Mouse (Mus musculus) myocyte (in vitro differentiated cells): ENCODE results near the gene Rab3d. TPM values are rescaled to one million over a fixed set of nuclear protein-coding genes. Genes with fewer than 3 reads are reported as not detected.

Experiments
- H3K27me3 ChIP-seq: one replicate; pipeline ENCODE4 v1.6.1; 2011; ENCODE audit not compliant: control insufficient read depth, insufficient read depth, insufficient read length
- H3K36me3 ChIP-seq: one replicate; pipeline ENCODE4 v1.6.1; 2011; ENCODE audit not compliant: control insufficient read depth, insufficient read depth
- H3K4me2 ChIP-seq: one replicate; pipeline ENCODE4 v1.6.1; 2011; ENCODE audit warnings: low read depth, control low read depth
- H3K4me3 ChIP-seq: one replicate; pipeline ENCODE4 v1.5.1; 2011; ENCODE audit warnings: mild to moderate bottlenecking, control low read depth, moderate library complexity
- H3K79me2 ChIP-seq: one replicate; pipeline ENCODE4 v1.6.1; 2011; ENCODE audit not compliant: control insufficient read depth, insufficient read depth
- H3ac ChIP-seq: one replicate; pipeline ENCODE4 v1.6.1; 2011; ENCODE audit not compliant: control insufficient read depth, insufficient read length
- CEBPB ChIP-seq: IDR thresholded peaks from 2 replicates; pipeline ENCODE4 v1.6.1; 2011; ENCODE audit warnings: mild to moderate bottlenecking, moderate library complexity; ENCODE audit not compliant: poor library complexity, insufficient read depth, severe bottlenecking
- E2F4 ChIP-seq: IDR thresholded peaks from one replicate; pipeline ENCODE4 v1.6.1; 2011; ENCODE audit warnings: mild to moderate bottlenecking, control low read depth, moderate library complexity; ENCODE audit not compliant: insufficient read depth
- MAX ChIP-seq: IDR thresholded peaks from one replicate; pipeline ENCODE4 v1.6.1; 2011; ENCODE audit warnings: low read depth, mild to moderate bottlenecking, control low read depth
- MYOD1 ChIP-seq, 3 experiments: IDR thresholded peaks; one replicate each; pipeline ENCODE4 v1.6.1; 2011; ENCODE audit warnings: control low read depth in 2 of 3, low read depth in 2 of 3, mild to moderate bottlenecking in 2 of 3, moderate library complexity in 1 of 3; ENCODE audit not compliant: insufficient read length in 2 of 3, control insufficient read depth in 1 of 3
- MYOG ChIP-seq, 3 experiments: IDR thresholded peaks; one replicate each; pipeline ENCODE4 v1.6.1; 2011; ENCODE audit warnings: control low read depth in 2 of 3, low read depth in 2 of 3, mild to moderate bottlenecking in 2 of 3; ENCODE audit not compliant: insufficient read length in 2 of 3, control insufficient read depth in 1 of 3, insufficient read depth in 1 of 3
- POLR2A ChIP-seq: IDR thresholded peaks from one replicate; pipeline ENCODE4 v1.6.1; 2011; ENCODE audit warnings: low read depth, mild to moderate bottlenecking, control low read depth, moderate library complexity; ENCODE audit not compliant: insufficient read length
- POLR2AphosphoS2 ChIP-seq: IDR thresholded peaks from one replicate; pipeline ENCODE4 v1.6.1; 2011; ENCODE audit warnings: low read depth, control low read depth; ENCODE audit not compliant: insufficient read length
- REST ChIP-seq: IDR thresholded peaks from one replicate; pipeline ENCODE4 v1.6.1; 2011; ENCODE audit warnings: mild to moderate bottlenecking, control low read depth, moderate library complexity; ENCODE audit not compliant: insufficient read depth, insufficient read length
- SRF ChIP-seq: IDR thresholded peaks from one replicate; pipeline ENCODE4 v1.6.1; 2011; ENCODE audit warnings: low read depth; ENCODE audit not compliant: control insufficient read depth, insufficient read length
- TCF12 ChIP-seq: IDR thresholded peaks from one replicate; pipeline ENCODE4 v1.6.1; 2011; ENCODE audit warnings: mild to moderate bottlenecking, control low read depth; ENCODE audit not compliant: poor library complexity, insufficient read depth, severe bottlenecking
- TCF3 ChIP-seq: IDR thresholded peaks from one replicate; pipeline ENCODE4 v1.6.1; 2011; ENCODE audit warnings: low read depth, control low read depth; ENCODE audit not compliant: insufficient read length
- USF1 ChIP-seq: IDR thresholded peaks from one replicate; pipeline ENCODE4 v1.6.1; 2011; ENCODE audit warnings: low read depth, mild to moderate bottlenecking, control low read depth, moderate library complexity
- polyA plus RNA-seq: library from polyadenylated mRNA; unstranded; fragments of >200 nt; fragmentation: generic; extraction: Trizol; gene quantifications from one replicate; pipeline ENCODE4 v1.2.1, GENCODE M21; 2012; ENCODE audit warnings: missing spikeins

Gene Rab3d
- polyA plus RNA-seq, 1 experiment: 24.1 TPM

GRCm38 (mm10) chr9:21924099-21924493 lies 6.1 kb upstream of the Rab3d start:
- no peak for TF ChIP-seq TCF12
- peak; percentile 37 for TF ChIP-seq CEBPB
- H3K36me3 ChIP-seq: no peaks in the 10 kb centered on the region
- no peaks in the 10 kb centered on the region for H3K27me3 ChIP-seq
- H3K79me2 ChIP-seq: no peaks in the 10 kb centered on the region
- H3K4me2 ChIP-seq: peak overlapping the region; percentile 14
- no peak overlapping the region for H3ac ChIP-seq
- no peak overlapping the region for H3K4me3 ChIP-seq

GRCm38 (mm10) chr9:21923490-21924098 lies 5.6 kb upstream of the Rab3d start:
- Histone ChIP-seq H3K79me2 (no peaks in the 10 kb centered on the region), H3K36me3 (no peaks in the 10 kb centered on the region), H3K4me2 (peak overlapping the region; percentile 37), H3K27me3 (no peaks in the 10 kb centered on the region), H3K4me3 (no peak overlapping the region), H3ac (no peak overlapping the region)
- TF ChIP-seq MYOD1 (IDR thresholded peaks at IDR 0.05; ENCODE audit: control insufficient read depth in 1 of 3, insufficient read length in 2 of 3, low read depth in 2 of 3) (no peak), CEBPB (no peak), REST (no peak), TCF3 (no peak), E2F4 (no peak), USF1 (no peak), TCF12 (no peak), POLR2AphosphoS2 (no peak), SRF (no peak), POLR2A (no peak), MYOG (IDR thresholded peaks at IDR 0.05; ENCODE audit: control insufficient read depth in 1 of 3, insufficient read depth in 1 of 3, insufficient read length in 2 of 3, low read depth in 2 of 3) (no peak), MAX (no peak)

- H3ac ChIP-seq: no peak overlapping the region
- no peaks in the 10 kb centered on the region for H3K27me3 ChIP-seq
- no peak overlapping the region for H3K4me3 ChIP-seq
- TF ChIP-seq TCF12: no peak
- TF ChIP-seq MYOG (IDR thresholded peaks at IDR 0.05; ENCODE audit: control insufficient read depth in 1 of 3, insufficient read depth in 1 of 3, insufficient read length in 2 of 3, low read depth in 2 of 3): no peak
- no peak for TF ChIP-seq POLR2AphosphoS2
- TF ChIP-seq USF1: no peak
- TF ChIP-seq CEBPB: no peak
- TF ChIP-seq POLR2A: no peak
- TF ChIP-seq MYOD1 (IDR thresholded peaks at IDR 0.05; ENCODE audit: control insufficient read depth in 1 of 3, insufficient read length in 2 of 3, low read depth in 2 of 3): no peak
- no peak for TF ChIP-seq E2F4
- TF ChIP-seq SRF: no peak
- no peak for TF ChIP-seq TCF3
- TF ChIP-seq REST: no peak
- no peak for TF ChIP-seq MAX
- H3K36me3 ChIP-seq: no peaks in the 10 kb centered on the region
- H3K79me2 ChIP-seq: no peaks in the 10 kb centered on the region
- peak overlapping the region; percentile 37 for H3K4me2 ChIP-seq
These were observed 5.0 kb upstream of the Rab3d start for GRCm38 (mm10) chr9:21923036-21923435.

GRCm38 (mm10) chr9:21918692-21919384 lies 846 bp upstream of the Rab3d start:
- H3K79me2 ChIP-seq: no peaks in the 10 kb centered on the region
- peak overlapping the region; percentile 26 for H3K4me3 ChIP-seq
- no peaks in the 10 kb centered on the region for H3K36me3 ChIP-seq
- no peaks in the 10 kb centered on the region for H3K27me3 ChIP-seq
- H3K4me2 ChIP-seq: peak overlapping the region; percentile 84
- no peak overlapping the region for H3ac ChIP-seq
- TF ChIP-seq TCF3 (no peak), TCF12 (no peak), POLR2A (no peak), USF1 (no peak), CEBPB (no peak), REST (no peak), POLR2AphosphoS2 (no peak), SRF (no peak), MAX (no peak), MYOG (IDR thresholded peaks at IDR 0.05; ENCODE audit: control insufficient read depth in 1 of 3, insufficient read depth in 1 of 3, insufficient read length in 2 of 3, low read depth in 2 of 3) (no peak), E2F4 (no peak), MYOD1 (IDR thresholded peaks at IDR 0.05; ENCODE audit: control insufficient read depth in 1 of 3, insufficient read length in 2 of 3, low read depth in 2 of 3) (no peak)
